Mouse (Mus musculus): Measurements from ENCODE around the gene Ttf1.

The Ttf1 gene

DNA sequence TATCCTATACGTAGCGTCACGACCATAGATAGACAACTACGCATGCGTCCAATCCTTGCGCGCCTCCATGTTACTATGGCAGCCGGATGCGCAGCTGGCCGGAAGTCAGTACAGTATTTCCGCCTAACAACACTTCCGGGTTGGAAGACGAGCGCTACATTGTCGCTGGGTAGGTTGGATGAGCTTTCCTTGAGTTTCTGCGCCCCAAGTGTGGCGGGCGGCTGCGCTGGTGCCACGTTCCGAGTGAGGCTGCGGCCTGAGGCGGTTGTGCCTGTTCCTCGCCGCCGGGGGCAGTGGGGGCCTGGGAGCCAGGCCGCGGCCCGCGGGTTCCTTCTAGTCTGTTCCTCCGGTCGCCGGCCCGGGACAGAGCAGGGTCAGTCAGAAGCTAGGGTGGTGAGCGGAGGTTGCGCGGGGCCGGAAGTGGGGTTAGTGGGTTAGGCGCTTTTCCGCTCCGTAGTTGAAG lies at the start of gene Ttf1:
Gene Ttf1, plus strand, starts transcription at position 128 of the 463 bp plus-strand sequence.
- peak; percentile 96 for DNase-seq (ENCODE audit: low read depth, low spot score)

GRCm38 (mm10) chr2:29012523-29012922 lies 47.5 kb upstream of the Ttf1 start:
- no peak for DNase-seq (ENCODE audit: low read depth, low spot score)

DNA sequence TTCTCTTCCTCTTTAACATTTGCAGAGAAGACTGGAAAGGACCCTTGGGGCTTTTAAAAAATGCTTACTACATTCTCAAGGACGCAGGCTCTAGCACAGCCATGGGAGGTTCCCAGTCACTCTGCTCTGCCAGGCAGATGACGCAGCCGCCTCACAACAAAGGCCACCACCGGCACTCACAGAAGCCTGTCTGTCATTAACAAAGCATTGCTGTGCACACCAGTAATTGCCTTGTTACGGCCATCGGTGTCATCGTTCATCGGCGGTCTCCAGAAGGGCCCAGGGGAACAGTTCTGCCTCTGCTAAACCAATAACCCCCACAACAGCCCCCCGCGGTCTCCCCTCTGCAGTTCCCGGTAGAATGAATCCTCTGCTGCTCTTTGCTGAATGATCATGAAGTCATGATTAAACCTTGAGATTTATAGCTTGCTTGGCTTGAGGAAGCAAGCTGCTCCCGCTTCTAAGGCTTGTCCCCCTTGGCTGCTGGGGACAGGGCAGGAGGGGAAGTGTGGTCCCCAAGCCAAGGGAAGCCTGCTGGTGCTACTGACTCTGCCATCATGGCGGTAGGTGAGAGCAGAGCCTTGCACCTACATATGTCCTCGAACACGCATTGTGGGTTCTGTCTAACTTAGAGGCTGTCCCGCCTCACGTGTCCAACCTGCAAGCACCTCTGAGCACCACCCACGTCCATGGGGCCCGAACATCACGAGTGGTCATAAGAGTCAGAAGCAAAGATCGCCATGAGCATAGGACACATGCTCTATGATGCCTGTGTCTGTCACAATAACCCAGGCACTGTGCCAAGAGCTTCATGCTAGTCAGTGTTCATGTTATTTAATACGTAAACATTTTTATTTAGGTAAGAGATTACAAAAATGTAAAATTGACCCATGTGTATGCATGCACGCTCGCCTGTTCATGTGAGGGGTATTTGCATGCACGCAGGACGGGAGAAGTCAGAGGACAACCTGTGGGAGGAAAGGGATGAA lies 43.2 kb upstream of the Ttf1 start:
- no peak for DNase-seq (ENCODE audit: low read depth, low spot score)

GRCm38 (mm10) chr2:29018680-29019079 lies 41.4 kb upstream of the Ttf1 start:
- DNase-seq (ENCODE audit: low read depth, low spot score), result no peak

- no peak for DNase-seq (ENCODE audit: low read depth, low spot score)
Observed at GRCm38 (mm10) chr2:29021025-29021424, 39.0 kb upstream of the Ttf1 start.

- DNase-seq (ENCODE audit: low read depth, low spot score), result no peak
Observed at GRCm38 (mm10) chr2:29023001-29023400, 37.1 kb upstream of the Ttf1 start.

GRCm38 (mm10) chr2:29025284-29025683 lies 34.8 kb upstream of the Ttf1 start:
- no peak for DNase-seq (ENCODE audit: low read depth, low spot score)

- no peak for DNase-seq (ENCODE audit: low read depth, low spot score)
Observed at GRCm38 (mm10) chr2:29030048-29030734, 29.9 kb upstream of the Ttf1 start.

GRCm38 (mm10) chr2:29031951-29032350 lies 28.1 kb upstream of the Ttf1 start:
- no peak for DNase-seq (ENCODE audit: low read depth, low spot score)

- DNase-seq (ENCODE audit: low read depth, low spot score), result no peak
Observed at GRCm38 (mm10) chr2:29034542-29035475, 25.3 kb upstream of the Ttf1 start.

DNA sequence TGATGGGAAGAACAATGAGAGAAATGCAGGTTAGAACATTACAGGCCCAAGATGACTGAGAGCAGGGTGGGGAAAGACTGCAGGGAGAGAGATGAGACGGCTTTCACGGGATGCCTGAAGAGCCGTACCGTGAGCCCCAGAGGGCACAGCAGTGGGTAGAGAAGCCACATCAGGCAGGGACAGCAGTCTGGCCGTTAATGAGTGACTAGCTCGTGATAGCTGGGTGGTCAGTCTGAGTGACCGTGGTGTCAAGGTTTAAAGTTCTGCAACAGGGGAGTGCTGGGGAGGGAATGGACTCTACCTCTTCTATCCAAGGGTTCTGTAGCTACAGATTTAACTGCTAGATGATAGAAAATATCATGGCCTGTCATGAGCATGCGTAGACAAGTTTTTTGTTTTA lies 24.4 kb upstream of the Ttf1 start:
- DNase-seq (ENCODE audit: low read depth, low spot score), result no peak

DNA sequence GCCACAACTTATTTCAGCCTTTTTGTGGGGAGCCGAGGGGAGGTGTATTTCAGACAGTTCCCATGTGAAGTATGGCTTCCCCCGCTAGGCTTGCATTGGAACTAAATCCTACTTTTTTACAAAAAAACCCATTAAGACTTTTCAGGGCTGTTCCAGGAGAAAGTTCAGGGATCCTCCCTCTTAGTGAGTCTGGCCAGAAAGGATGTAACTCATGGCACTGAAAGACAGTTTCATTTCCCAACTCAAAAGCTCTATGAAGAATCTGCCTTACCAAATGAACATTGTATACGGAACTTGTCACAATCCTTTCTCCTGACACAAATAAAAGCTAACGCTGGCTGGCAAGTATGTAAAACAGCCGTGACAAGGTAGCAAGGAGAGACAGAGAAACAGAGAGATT lies 20.3 kb upstream of the Ttf1 start:
- DNase-seq (ENCODE audit: low read depth, low spot score), result no peak

GRCm38 (mm10) chr2:29040594-29041476 lies 19.2 kb upstream of the Ttf1 start:
- no peak for DNase-seq (ENCODE audit: low read depth, low spot score)

DNA sequence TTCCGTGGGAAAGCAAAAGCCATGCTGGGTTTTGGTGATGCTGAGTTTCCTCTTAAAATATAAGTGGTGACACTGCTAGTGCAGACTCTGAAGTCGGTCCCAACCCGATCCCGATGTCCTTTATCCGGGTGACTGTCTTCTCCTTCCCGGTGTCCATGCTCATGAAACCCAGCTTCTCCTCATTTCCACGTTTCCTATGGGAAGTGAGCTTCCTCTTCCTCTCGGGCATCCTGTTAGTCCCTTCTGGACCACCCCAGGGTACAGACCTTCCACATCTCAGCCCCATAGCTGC lies 18.6 kb upstream of the Ttf1 start:
- DNase-seq (ENCODE audit: low read depth, low spot score), result no peak

DNA sequence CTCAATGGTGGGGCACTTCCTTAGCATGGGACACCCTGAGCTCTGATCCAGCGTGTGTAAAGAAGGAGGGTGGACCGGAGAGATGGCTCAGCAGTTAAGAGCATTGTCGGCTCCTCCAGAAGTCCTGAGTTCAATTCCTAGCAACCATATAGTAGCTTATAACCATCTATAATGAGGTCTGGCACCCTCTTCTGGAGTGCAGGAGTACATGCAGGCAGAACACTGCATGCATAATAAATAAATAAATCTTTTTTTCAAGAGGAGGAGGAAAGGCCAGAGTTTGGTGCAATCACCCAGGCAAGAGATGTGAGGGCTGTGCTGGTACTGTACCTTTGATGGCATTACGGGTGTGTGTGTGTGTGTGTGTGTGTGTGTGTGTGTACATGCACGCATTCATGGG lies 17.9 kb upstream of the Ttf1 start:
- no peak for DNase-seq (ENCODE audit: low read depth, low spot score)

DNA sequence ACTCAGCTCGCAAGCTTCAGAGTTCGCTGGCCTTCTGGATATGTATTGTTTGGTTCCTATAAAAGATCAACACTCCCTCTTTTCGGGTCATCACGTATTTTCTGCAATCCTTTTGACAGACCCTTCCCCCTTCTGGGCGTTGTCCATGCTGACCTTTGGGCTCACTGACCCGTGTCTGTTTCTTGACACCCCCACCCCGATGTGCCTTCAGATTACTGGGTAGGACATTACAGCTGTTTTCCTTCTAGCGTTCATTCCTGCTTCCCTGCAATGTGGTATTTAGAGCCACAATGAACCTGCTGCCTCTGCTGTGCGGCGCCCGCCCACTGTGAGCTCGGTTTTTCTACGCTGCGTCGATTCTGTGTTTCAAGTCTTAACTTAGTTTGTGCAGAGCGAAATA lies 13.9 kb upstream of the Ttf1 start:
- DNase-seq (ENCODE audit: low read depth, low spot score), result no peak

DNA sequence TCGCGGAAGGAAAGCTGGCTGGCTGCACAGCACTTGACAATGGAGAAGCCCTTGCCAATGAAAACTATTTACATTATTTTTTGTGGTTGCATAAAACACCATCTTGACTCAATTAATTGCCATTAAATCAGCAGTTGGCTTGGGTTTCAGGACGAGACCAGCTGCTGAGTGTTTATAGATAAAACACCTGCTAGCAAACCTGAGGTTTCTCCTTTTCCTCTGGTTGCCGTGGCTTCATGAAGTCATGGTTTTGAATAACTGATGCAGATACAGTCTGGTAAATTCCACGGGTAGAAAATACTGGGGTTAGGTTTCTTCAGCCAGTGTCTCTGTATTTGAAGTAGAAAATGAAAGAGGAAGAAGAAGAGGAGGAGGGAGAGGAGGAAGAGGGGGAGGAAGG lies 8.1 kb upstream of the Ttf1 start:
- no peak for DNase-seq (ENCODE audit: low read depth, low spot score)

DNA sequence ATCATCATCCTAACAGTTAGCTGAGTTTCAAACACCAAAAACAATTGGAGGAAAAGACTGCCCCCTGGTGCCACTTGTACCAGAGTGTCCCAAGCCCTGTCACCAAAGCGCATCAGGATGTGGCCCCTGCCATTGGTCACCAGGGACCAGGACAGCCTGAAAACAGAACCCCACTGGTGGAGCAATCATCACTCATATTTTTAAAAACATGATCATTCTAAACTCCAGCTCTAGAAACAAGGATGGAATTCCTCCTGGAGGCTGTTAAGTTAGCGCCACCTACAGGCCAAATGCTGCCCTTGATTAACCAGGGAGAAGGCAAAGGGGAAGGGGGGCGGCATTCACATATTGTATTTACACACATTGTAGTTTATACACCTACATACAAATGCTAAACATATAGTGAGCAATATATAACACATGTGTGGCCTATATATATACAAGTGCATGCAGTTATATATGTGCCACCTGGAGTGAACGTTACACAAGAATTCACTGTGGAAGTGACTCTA lies 7.1 kb upstream of the Ttf1 start:
- DNase-seq (ENCODE audit: low read depth, low spot score), result peak; percentile 89

GRCm38 (mm10) chr2:29053802-29054544 lies 6.1 kb upstream of the Ttf1 start:
- DNase-seq (ENCODE audit: low read depth, low spot score), result peak; percentile 79

DNA sequence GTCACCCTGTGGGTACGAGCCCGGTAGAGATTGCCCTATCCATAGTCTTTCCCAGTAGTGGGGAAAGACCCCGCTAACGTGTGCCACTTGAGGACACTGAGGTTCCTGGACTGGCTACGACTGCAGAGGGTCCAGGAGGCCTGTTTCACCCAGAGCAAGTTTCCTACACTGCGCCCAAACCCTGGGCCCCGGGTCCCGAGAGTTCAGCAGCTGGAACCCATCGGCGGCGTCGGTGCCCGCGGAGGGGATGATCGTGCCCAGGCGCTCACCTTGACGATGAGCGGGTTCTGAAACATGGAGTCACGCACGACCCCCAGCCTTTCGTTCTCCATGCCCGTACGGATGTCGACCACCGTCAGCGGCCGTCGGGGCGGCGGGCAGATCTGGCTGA lies 5.5 kb upstream of the Ttf1 start:
- DNase-seq (ENCODE audit: low read depth, low spot score), result no peak
